Mouse (Mus musculus) heart, embryonic 16.5 days (tissue): ENCODE measurements around the gene Aox3. TPM values are rescaled to one million over a fixed set of nuclear protein-coding genes. Genes with fewer than 3 reads are reported as not detected.

Experiments used
- ATAC-seq: fragments of 200-750 bp; cut with Nextera tagmentation; replicated peaks from 2 replicates; pipeline ENCODE4 v1.8.0; 2017; ENCODE audit warnings: moderate number of reproducible peaks; ENCODE audit not compliant: insufficient read depth, low FRiP score; ENCODE audit errors: extremely low read depth
- H3K27ac ChIP-seq: fragments of 300-500 bp; sonication (generic); 2 replicates; pipeline ENCODE4 v1.5.1; 2014; ENCODE audit warnings: mild to moderate bottlenecking, low read length, control low read depth, moderate library complexity
- H3K27me3 ChIP-seq: fragments of 300-500 bp; sonication (generic); 2 replicates; pipeline ENCODE4 v1.6.1; 2014; ENCODE audit warnings: low read length, mixed read lengths; ENCODE audit not compliant: control insufficient read depth, insufficient read depth
- H3K36me3 ChIP-seq: fragments of 300-500 bp; sonication (generic); 2 replicates; pipeline ENCODE4 v1.6.1; 2014; ENCODE audit not compliant: control insufficient read depth, insufficient read depth
- H3K4me1 ChIP-seq: fragments of 300-500 bp; sonication (generic); 2 replicates; pipeline ENCODE4 v1.6.1; 2014; ENCODE audit warnings: low read length, mixed read lengths; ENCODE audit not compliant: control insufficient read depth, insufficient read depth
- H3K4me2 ChIP-seq: fragments of 300-500 bp; sonication (generic); 2 replicates; pipeline ENCODE4 v1.6.1; 2014; ENCODE audit warnings: low read depth, mild to moderate bottlenecking, control low read depth, low read length
- H3K4me3 ChIP-seq: fragments of 300-500 bp; sonication (generic); 2 replicates; pipeline ENCODE4 v1.5.1; 2014; ENCODE audit warnings: mild to moderate bottlenecking, control low read depth, low read length
- H3K9ac ChIP-seq: fragments of 300-500 bp; sonication (generic); 2 replicates; pipeline ENCODE4 v1.6.1; 2014; ENCODE audit warnings: low read length, control low read depth
- H3K9me3 ChIP-seq: fragments of 300-500 bp; sonication (generic); replicated peaks from 2 replicates; pipeline ENCODE4 v1.6.1; 2016; ENCODE audit warnings: low read length; ENCODE audit not compliant: control insufficient read depth
- WGBS: fragments of 180-500 bp; shearing (Covaris S2); extraction: QIAGEN DNeasy Blood & Tissue Kit; methylation state at CpG from one replicate; pipeline ENCODE4 v1.1.7; 2014; 5-methylcytosine and 5-hydroxymethylcytosine counted together
- polyA plus RNA-seq: library from polyadenylated mRNA; unstranded; fragments of >200 nt; fragmentation: Nextera tagmentation; extraction: Ambion mirVana; gene quantifications from 2 replicates; pipeline ENCODE4 v1.2.1, GENCODE M21; 2015

Aox3 gene
- polyA plus RNA-seq, 1 experiment from 2014 or later = 0.64 TPM

DNA sequence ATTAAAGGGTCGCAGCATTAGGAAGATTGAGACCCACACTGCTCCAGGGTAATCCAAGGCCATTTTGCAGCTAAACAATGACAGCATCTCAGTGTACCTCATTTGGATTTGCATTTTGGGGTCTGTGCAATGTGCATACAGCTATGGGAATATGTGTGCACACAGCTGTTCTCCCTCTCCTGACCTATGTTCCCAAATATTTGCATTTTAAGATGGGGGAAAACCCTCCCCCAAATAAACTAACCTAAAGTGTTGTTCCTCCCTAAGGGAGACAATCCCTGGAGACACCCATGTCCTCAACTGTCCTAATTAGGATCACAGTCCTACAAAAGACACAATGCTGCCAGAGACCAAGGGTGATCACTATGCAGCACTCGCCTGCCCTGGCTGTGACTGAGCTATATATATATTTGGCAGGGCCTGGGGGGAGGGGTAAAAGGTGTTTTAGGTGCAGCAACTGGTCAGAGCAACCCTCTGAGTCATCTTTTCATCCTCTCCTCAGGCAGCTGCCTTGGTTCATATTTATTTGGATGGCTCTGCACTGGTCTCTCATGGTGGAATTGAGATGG lies 20.9 kb upstream of the Aox3 start:
- H3K27me3 ChIP-seq = no peaks in the 10 kb centered on the region
- H3K36me3 ChIP-seq = no peaks in the 10 kb centered on the region
- no peak overlapping the region for H3K9ac ChIP-seq
- H3K27ac ChIP-seq = no peak overlapping the region
- H3K9me3 ChIP-seq = no peaks in the 10 kb centered on the region
- H3K4me3 ChIP-seq = no peak overlapping the region
- ATAC-seq = no peak
- peaks cover 8% of the 10 kb centered on the region for H3K4me1 ChIP-seq
- WGBS = 67% methylated on average over 2 of the region's 2 CpGs
- no peak overlapping the region for H3K4me2 ChIP-seq

DNA sequence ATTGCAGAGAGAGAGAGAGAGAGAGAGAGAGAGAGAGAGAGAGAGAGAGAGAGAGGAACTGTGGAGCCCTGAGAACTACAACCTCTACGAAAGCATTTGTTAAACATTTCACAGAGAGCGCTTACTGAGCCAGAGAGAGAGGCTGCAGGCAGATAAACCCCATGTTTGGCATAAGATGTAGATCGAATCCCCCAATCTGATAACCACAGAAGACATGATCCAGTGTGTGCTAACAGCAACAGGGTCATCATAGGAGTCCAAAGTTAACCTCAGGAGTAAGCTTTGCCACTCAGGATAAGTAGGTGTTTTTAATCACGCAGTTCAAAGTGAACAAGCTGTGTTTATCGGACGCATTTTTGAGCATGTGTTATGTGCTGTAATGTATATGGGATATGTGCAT lies 15.6 kb upstream of the Aox3 start:
- Histone ChIP-seq H3K4me3 (no peak overlapping the region), H3K9ac (no peak overlapping the region), H3K4me1 (peaks cover 5% of the 10 kb centered on the region; the same call in 1 of the 2 replicates), H3K36me3 (no peaks in the 10 kb centered on the region), H3K27me3 (no peaks in the 10 kb centered on the region), H3K9me3 (no peaks in the 10 kb centered on the region), H3K27ac (no peak overlapping the region), H3K4me2 (no peak overlapping the region)
- 82% methylated on average over 6 of the region's 6 CpGs for WGBS
- ATAC-seq = no peak

- no peak overlapping the region for H3K27ac ChIP-seq
- no peak for ATAC-seq
- no peaks in the 10 kb centered on the region for H3K9me3 ChIP-seq
- peaks cover 7% of the 10 kb centered on the region; the same call in 1 of the 2 replicates for H3K4me1 ChIP-seq
- H3K9ac ChIP-seq = no peak overlapping the region
- no peak overlapping the region for H3K4me2 ChIP-seq
- H3K36me3 ChIP-seq = no peaks in the 10 kb centered on the region
- no peaks in the 10 kb centered on the region for H3K27me3 ChIP-seq
- no peak overlapping the region for H3K4me3 ChIP-seq
Observed at GRCm38 (mm10) chr1:58099119-58099518, 13.8 kb upstream of the Aox3 start.

- WGBS = 57% methylated on average over 2 of the region's 2 CpGs
- Histone ChIP-seq H3K4me3 (no peak overlapping the region), H3K27me3 (no peaks in the 10 kb centered on the region), H3K36me3 (no peaks in the 10 kb centered on the region), H3K4me1 (peaks cover 2% of the 10 kb centered on the region; the same call in 1 of the 2 replicates), H3K9ac (no peak overlapping the region), H3K9me3 (no peaks in the 10 kb centered on the region), H3K27ac (no peak overlapping the region), H3K4me2 (no peak overlapping the region)
- ATAC-seq = no peak
Observed at GRCm38 (mm10) chr1:58101531-58102146, 11.3 kb upstream of the Aox3 start.

- Histone ChIP-seq H3K27ac (no peak overlapping the region), H3K4me2 (no peak overlapping the region), H3K27me3 (no peaks in the 10 kb centered on the region), H3K36me3 (no peaks in the 10 kb centered on the region), H3K4me1 (peaks cover 2% of the 10 kb centered on the region; the same call in 1 of the 2 replicates), H3K4me3 (no peak overlapping the region), H3K9me3 (no peaks in the 10 kb centered on the region), H3K9ac (no peak overlapping the region)
- no peak for ATAC-seq
- 69% methylated on average over 7 of the region's 7 CpGs for WGBS
Observed at GRCm38 (mm10) chr1:58102494-58102893, 10.4 kb upstream of the Aox3 start.

GRCm38 (mm10) chr1:58105685-58106084 lies 7.2 kb upstream of the Aox3 start:
- no peak for ATAC-seq
- H3K36me3 ChIP-seq = no peaks in the 10 kb centered on the region
- no peak overlapping the region for H3K27ac ChIP-seq
- 82% methylated on average over 6 of the region's 6 CpGs for whole genome bisulfite sequencing
- H3K9ac ChIP-seq = no peak overlapping the region
- H3K27me3 ChIP-seq = no peaks in the 10 kb centered on the region
- H3K4me2 ChIP-seq = no peak overlapping the region
- H3K4me1 ChIP-seq = peaks cover 2% of the 10 kb centered on the region; the same call in 1 of the 2 replicates
- H3K4me3 ChIP-seq = no peak overlapping the region
- H3K9me3 ChIP-seq = no peaks in the 10 kb centered on the region

DNA sequence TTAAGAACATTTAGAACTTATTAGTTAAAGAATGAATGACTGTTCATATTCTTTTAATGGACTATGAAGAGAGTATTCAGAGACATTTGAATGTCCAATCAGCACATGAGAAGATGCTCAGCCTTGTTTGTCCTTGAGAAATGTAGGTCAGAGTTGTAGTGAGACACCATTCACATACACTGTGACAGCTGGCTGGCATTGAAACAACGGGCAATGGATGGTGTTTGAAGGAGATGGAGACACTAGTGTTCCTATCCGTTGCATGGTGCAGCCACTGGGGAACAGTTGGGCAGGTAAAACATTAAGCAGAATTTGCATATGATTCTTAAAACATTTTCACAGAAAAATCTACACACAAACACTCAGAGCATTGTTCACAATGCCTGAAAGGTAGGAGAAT lies 5.9 kb upstream of the Aox3 start:
- peaks cover 2% of the 10 kb centered on the region for H3K4me1 ChIP-seq
- no peaks in the 10 kb centered on the region for H3K9me3 ChIP-seq
- no peak overlapping the region for H3K27ac ChIP-seq
- H3K36me3 ChIP-seq = no peaks in the 10 kb centered on the region
- ATAC-seq = no peak
- H3K27me3 ChIP-seq = no peaks in the 10 kb centered on the region
- 81% methylated on average over 2 of the region's 2 CpGs for WGBS
- no peak overlapping the region for H3K4me3 ChIP-seq
- no peak overlapping the region for H3K9ac ChIP-seq
- H3K4me2 ChIP-seq = no peak overlapping the region

GRCm38 (mm10) chr1:58110241-58110640 lies 2.7 kb upstream of the Aox3 start:
- no peak for ATAC-seq
- no peak overlapping the region for H3K27ac ChIP-seq
- no peaks in the 10 kb centered on the region for H3K27me3 ChIP-seq
- 97% methylated on average over 5 of the region's 5 CpGs for WGBS
- no peak overlapping the region for H3K4me3 ChIP-seq
- H3K4me1 ChIP-seq = no peaks in the 10 kb centered on the region; the same call in 1 of the 2 replicates
- H3K9me3 ChIP-seq = no peaks in the 10 kb centered on the region
- H3K9ac ChIP-seq = no peak overlapping the region
- no peak overlapping the region for H3K4me2 ChIP-seq
- H3K36me3 ChIP-seq = no peaks in the 10 kb centered on the region

- H3K9me3 ChIP-seq = no peaks in the 10 kb centered on the region
- ATAC-seq = no peak
- H3K4me1 ChIP-seq = no peaks in the 10 kb centered on the region; the same call in 1 of the 2 replicates
- H3K4me2 ChIP-seq = no peak overlapping the region
- H3K27me3 ChIP-seq = no peaks in the 10 kb centered on the region
- no peak overlapping the region for H3K27ac ChIP-seq
- no peak overlapping the region for H3K9ac ChIP-seq
- no peak overlapping the region for H3K4me3 ChIP-seq
- no peaks in the 10 kb centered on the region for H3K36me3 ChIP-seq
- 61% methylated on average over 3 of the region's 4 CpGs for WGBS
Observed at GRCm38 (mm10) chr1:58111315-58111714, 1.6 kb upstream of the Aox3 start.
